Mouse (Mus musculus) B cell, adult 2 months (primary cell): Measurements from ENCODE around the gene Akap7.
"Not testable (repeated sequence)": the region's sequence is repeated elsewhere in the genome, so short reads cannot be mapped to it uniquely, and the experiment has no call there.

Experiments used
- DNase-seq, 2 experiments: peaks; one replicate each; pipeline ENCODE4 v3.0.0; 2022

Akap7 gene

DNA sequence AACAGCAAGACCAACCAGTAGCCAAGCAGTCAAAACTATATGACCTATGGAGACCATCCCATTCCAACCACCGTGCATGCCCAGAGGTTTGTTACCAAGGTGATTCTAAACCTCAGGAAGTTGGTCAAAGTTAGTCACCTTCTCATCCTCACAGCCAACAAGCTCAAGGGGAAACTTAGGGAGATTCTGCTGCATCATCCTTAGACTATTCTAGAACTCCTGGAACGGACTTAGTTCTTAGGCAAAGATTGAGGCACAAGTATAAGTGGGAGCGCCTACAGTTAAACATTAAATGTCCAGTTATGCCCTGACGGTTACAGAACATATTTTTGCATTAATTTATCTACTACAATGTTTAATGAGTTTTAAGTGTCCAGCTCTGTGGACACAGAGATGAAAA lies 54.7 kb downstream of the Akap7 start:
- no peak for DNase-seq

DNA sequence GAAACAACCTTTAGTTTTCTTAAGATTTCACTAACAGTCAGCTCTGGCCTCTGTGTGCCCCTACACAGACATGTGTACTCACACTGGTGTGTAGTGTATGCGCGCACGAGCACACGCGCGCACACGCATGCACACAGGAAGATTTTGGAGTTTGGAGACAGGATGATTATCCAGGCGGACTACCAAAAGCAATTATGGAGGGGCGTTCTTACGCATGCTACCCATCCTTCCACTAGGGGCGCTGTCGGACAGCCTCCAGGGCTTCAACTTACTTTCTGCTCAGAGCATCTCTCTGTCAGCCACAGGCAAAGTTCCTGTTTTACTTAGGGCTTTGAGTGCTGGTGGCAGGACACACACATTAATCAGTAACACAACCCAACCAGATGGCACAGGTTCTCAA lies 57.6 kb downstream of the Akap7 start:
- peak; percentile 67 to 70 for DNase-seq

DNA sequence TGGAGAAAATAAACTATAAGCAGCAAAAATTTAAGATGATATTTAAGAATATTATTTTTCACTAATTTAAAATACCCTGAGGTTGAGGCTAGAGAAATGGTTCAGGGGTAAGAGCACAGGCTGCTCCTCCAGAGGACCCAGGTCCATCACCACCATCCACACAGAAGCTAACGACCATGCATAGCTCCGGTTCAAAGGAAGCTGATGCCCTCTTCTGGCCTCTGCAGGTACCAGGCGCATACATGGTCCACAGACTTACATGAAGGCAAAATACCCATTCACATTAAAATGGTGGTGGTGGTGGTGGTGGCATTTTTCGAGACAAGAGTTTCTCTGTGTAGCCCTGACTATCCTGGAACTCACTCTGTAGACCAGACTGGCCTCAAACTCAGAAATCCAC lies 61.5 kb downstream of the Akap7 start:
- DNase-seq, result no peak

DNA sequence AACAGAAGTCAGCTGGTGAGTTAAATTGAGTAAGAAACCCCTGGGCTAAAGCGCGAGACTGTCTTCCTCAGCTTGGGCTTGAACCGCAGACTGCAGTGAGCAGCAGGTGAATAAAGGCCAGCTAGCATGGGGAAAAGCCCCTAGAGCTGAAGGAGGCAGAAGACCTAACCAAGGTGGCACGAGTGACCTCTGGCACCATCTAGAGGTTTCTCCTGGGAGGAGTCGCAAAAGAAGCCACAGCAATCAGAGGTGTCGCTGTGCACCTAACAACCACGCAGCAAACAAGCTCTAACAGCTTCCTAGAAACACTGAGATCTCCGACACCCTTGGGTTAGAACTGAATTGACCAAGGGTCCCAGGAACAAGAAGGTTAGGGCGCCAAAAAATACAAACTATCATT lies 68.5 kb downstream of the Akap7 start:
- DNase-seq, result peak; percentile 42 to 43

DNA sequence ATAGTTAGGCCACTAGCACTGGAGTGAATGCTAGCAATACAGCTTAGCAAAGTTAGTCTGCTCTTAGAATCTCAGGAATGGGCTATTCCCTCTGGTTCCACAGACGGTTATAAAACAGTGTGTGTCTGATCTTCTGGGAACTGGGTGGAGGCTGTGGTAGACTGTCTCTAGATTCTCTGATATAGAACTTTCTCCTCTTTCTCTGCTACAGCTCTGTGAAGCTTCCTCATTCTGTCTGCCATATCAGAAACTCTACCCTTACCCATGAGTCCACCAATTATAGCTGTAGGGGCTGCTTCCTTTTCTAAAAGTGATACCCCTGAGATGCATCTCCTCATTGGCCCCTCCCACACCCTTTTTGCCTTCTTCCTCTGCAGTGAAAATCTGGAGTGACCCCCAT lies 73.6 kb downstream of the Akap7 start:
- no peak for DNase-seq

DNA sequence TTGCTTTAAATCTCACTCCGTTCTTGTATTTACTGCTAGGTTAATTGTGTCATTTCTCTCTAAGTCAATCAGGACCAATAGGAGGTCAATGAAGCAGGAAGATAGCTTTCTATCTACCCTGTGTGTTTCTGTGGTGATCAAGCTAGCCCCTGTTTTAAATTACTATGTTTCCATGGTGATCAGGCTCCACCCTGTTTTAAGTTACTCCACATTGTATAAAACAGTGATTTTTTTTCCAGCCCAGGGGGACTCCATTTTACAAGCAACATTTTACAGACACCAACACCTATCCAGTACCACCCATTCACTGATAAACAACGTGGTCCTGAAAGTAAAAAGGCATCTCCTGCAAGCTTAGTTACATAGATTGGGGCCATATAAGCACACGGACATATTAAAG lies 75.0 kb downstream of the Akap7 start:
- no peak for DNase-seq

DNA sequence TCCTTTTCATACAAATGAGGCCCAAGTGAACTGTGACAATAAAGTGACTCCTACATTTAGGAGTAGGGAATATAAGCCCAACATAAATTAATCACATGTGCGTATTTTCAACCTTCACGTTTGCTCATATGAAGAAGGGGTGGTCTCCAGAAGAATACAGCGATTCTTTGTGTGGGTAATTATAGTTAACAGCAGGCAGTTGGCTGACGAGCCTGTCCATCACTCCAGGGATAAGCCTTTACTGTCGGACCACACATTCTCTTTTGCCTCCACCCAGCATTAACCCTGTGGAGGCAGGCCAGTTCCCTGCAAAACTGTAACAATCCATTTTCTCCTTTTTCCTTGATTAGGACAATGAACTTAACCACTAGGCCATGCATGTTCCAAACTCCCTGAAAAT lies 76.3 kb downstream of the Akap7 start:
- DNase-seq, result no peak

DNA sequence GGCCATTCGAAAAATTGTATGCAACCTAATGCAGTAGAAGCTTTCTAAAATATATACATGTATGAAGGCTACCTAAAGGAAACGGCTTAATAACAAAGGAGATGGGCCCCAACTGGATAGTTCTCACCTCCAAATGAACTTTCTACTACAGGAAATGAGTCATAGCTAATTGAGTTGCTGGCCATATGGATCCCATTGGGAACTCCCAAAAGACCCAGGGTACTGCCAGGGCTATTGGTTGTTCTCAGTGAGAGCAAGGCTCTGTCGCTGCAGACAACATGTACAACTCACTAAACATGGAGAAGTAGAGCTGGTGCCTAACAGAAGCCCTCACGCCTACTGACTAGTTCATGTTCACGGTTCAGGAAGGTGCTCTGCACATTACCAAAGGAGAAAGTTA lies 83.3 kb downstream of the Akap7 start:
- no peak for DNase-seq

DNA sequence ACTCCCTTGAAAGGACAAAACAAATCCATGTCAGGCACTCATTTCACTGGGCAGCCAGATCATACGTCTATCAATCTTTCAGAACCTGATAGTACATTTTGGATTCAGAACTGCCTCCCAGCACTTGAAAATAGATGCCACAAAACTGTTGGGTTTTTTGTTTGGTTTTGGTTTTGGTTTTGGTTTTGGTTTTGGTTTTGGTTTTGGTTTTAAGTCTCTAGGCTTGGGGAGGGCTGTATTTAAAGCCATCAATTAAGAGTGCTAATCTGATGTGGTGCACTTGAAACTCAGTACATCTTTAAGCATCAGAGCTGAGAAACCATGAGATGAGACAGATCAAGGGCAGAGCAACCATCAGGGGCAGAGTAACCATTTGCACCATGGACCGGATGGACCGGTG lies 86.9 kb downstream of the Akap7 start:
- no peak for DNase-seq

DNA sequence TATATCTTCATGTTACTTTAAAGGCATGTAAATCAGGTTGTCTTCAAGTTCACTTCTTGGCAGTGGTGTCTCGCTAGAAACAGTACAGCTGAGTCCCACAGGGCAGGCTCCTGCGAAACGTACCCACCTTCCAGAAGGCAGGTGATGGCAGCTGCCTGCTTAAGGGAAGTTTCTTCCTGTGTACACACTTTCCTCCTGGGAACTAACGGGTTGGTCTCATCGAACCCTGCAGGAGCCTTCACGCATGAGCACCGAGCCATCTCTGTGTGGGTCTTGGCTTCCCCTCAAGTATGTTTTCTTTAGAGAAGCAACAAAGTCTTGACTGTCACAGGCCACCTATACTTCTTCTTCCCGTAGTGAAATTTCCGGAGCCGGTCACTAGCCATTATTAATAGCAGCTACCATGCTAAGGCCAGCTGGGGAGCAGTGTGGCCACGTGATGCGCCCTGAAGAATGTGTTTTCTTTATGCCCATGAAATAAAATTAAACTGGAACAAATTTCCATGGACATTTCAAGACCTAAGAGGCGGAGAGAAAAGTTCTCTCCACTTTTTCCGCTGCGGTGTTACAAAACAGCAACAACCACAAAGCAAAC lies 87.7 kb downstream of the Akap7 start:
- no peak for DNase-seq

DNA sequence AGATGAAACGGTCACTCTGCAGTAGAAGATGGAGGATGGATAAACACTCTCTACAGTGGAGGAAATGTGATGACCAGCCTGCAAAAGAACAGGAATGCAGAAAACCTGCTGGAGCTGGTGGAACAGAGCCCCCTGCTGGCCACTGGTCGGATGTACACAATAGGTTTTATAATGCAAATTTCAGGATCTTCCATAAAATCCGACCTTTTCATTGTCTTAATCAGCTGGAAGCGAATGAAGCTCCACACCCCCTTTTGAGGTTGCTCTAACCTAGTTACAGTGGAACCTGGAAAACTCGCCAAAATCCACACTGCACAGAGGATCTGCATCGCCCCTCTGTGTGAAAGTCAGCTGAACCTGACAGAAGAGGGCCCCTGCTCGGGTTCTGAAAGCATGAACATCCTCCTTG lies 88.4 kb downstream of the Akap7 start:
- peak; percentile 59 to 63 for DNase-seq

DNA sequence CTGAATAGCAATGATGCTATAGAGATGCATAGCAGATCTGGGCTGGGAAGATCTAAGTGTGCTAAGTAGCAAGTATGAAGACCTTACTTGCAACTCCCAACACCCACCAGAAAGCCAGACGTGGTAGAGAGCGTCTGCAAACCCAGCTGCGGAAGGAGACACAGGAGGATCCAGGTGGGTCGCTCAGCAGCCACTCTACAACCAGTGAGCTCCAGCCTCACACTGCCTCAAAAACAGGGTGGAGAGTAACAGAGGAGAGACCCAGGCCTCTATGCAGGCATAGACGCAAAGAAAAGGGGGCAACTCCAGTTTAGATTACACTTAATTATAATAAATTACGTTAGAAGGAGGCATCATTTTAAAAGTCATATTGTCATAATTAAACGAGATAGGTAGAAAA lies 88.9 kb downstream of the Akap7 start:
- DNase-seq, result no peak

DNA sequence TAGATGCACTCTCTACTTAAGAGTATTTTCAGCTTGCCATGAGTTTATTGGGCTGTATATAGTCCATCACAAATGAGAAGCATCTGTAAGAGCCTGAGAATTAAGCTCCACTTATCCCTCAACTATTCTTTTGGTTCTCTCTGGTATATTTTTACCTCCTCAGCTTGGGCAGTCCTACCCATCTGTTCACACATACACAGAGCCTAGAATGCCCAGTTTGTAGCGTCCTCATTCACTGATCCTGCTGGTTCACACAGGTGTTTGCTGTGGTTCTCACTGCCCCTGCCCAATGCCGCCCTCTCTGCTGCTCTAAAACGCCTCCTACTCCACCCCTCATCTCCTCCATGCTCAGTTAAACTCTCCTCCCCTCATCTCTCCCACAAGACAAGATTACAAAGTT lies 91.7 kb downstream of the Akap7 start:
- DNase-seq, result no peak

DNA sequence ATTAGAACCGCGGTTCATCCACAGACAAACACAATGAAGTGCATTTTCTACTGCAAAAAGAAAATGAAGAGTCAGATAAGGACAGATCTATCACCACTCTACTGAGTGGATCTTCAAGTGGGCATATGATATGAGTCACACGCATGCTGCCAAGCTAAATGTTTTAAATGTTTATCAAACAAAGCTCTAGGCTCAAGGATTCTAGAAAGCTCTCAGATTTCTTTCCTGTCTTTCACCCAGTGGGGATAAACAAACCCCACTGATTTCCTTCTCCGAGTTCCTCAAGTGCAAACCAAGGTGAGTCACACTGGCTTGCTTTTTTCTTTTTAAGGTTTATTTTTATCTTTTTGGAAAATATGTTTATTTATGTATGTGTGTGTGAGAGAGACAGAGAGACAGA lies 94.0 kb downstream of the Akap7 start:
- DNase-seq, result no peak

DNA sequence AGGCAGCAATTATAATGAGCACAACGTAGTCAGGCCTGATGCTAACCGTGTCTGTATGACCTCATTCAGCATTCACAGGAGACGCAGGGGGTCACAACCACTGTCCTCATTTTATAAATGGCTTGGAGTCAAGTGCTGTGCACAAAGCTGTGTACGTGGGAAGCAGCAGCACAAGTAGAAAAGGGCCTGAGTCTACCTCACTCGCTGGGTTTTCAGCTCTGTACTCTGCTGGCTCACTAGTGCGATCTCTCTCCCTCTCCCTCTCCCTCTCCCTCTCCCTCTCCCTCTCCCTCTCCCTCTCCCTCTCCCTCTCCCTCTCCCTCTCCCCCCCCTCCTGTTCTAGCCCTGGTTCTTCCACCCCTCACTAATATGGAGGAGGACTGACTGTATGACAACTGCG lies 99.1 kb downstream of the Akap7 start:
- DNase-seq, result no peak

DNA sequence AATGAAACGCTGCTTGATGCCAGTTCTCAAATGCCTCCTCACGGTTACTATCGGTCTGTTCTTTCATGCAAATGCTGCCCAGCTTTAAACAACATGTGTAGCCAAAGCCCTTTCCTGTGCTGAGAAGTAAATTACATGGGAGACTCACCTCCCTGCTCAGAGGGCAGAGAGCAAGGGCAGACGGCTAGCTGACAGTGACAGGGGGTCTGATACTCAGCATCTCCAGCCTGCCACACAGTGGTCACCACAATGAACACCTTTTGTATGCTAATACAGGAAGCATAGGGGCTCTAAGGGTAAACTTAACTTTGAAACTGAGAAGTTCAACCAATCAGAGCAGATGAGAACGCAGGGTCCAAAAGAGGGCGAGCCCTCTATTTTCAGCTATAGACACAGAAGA lies 99.8 kb downstream of the Akap7 start:
- no peak for DNase-seq

DNA sequence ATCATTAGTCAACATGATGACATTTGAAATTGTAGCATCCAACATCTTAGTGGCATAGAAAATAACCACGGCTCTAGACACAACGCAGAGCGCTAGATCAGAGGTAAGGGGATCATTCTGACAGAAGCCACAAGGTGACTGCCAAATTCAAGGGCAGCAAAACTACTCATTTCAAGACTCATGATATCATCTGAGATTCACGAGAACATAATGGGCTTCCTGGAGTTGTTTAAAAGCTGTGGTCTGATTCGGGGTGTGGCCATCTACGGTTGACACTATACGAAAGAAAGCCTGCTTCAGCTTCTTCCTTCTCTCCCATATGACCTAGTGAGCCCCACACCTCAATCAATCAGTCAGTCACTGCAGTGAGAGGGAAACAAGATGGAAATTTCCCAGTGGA lies 107.0 kb downstream of the Akap7 start:
- no peak for DNase-seq

DNA sequence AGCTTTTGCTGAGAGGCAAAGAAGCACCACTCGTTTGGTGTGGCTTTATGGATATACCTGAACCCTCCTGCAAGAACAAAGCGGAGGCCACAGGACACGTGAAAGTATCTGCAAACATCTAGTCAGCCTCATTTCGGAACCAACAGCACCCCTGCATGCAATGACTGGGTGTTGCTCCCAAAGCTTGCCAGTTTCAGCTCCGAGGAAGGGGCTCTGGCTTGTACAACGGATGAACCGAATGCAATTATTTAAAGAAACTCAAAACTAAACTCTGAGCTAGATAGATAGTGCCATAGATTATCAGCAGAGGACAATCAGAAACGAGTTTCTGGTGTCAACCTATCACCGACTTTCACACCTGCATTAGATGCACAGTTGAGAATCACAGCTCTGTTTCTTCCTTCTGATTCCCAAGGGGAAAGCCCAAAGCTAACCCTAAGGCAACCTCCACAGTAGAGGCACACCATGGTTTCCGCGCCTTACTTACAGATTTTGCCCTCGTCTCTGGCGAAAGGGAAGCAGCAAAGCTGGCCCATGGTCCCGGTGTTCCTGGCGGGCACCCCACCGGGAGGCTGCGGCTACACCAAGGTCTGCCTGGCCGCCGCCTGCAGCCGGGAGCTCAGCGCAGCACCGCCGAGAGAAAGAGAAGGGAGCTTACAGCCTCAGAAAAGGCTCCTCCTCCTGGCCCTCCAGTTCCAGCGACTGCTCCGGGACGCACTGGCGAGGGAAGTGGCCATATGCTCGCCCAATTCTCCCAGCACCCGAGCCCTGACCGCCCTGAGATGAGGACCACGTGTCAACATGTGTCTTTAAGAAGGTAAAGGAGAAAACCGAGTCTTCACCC lies 107.9 kb downstream of the Akap7 start:
- peak; percentile 11 to 20 for DNase-seq

DNA sequence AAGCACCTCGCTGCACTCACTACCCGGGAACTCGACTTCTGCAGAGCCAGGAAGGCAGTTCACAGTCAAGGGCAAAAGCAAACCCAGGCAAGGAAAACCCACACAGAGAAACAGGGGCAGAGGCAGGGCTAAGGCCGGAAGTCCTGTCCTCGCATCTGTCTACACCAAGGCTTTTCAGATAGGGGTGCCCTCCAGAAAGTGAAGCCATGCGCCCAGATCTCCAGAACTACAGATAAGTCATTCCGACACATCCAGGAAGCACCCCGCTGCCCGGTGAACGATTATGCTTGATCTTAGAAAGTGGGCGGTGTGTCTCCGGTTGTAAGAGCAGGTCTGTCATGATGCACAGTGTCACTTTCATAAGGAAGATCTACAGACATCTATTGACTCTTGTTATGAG lies 109.1 kb downstream of the Akap7 start:
- peak; percentile 2 to 17 for DNase-seq

DNA sequence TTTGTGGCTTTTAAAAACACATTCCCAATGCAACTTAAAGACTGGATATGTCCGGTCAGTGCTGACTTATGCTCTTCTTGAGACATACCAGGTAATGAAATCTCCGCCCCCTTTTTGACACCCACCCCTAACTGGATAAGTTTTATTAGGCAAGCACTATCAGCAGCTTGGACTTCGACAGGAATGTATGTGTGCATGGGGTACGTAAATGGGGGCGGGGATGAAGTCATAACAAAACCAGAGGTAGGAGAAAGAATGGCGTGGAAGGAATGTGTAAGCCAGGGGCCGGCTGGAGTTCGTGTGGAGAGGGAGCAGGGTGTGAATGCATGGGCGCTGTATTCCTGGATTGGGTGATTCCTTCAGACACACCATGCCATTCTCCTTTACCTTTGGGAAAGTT lies 109.6 kb downstream of the Akap7 start:
- DNase-seq, result no peak

DNA sequence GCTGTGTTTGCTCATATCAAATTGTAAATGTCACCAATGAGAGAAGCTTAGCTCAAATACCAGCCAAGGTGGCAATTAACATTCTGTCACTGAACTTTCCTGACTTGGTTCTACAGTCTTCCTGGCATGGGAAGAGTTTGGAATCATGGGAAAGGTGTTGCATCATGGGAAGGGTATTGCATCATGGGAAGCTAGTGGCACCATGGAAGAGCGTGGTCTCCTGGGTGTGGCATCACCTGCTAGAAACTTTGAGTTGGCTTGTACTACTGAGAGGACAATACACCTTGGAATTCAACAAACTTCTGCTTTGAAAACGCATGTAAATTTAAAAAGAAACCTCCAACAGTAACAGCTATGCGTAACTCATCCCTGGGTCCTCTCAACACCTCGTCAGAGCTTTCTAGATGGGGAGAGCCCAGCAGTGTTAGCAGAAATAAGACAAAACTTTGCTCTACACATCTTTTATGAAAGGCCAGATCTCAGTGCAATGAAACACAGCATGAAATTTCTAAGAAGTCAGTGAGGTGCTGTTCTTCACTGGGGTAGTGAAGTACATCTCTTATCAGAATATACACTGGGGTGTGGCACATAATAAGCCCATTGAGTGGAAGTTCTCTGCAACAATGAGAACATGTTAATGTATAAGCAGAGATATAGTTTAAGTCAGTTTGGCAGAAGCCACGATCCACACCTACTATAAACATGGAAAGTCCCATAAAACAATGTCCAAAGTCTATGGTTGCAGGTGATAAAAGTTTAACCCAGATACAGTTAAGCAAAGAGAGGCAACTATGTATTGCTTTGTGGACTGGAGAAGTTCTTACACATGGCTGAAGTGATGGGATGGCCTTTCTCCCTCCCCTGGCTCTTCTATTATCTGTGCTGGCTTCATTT lies 115.2 kb downstream of the Akap7 start:
- no peak for DNase-seq

DNA sequence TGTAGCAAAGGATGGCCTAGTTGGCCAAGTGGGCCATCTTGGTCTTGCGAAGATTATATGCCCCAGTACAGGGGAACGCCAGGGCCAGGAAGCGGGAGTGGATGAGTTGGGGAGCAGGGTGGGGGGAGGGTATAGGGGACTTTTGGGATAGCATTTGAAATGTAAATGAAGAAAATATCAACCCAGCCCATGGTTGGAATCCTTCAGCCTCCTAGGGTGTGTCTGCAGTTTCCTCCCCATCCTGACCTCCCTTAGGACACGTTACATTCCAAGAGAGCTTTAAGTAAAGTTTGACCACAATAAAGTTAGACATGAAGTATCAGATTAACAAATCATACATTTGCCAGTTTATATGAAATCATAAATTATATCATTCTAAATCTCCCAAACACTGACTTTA lies 116.5 kb downstream of the Akap7 start:
- no peak for DNase-seq

DNA sequence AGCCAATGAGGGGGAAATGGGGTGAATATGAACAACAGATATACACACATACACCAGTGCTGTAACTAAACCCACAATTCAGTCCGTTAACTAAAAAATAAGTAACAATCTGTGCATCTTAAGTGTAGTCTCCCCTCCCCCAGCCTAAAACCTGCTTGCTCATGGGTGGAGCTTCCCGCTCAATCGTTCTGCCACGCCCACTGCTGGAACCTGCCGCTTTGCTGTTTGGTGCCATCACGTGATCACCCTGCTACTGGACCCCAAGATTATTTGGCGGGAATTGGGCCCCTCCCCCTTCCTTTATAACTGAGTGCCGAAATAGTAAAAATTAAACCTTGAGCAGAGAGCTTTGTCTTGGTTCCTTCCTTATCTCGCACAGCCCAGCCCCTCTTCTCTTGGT lies 121.4 kb downstream of the Akap7 start:
- DNase-seq, result not testable (repeated sequence)

DNA sequence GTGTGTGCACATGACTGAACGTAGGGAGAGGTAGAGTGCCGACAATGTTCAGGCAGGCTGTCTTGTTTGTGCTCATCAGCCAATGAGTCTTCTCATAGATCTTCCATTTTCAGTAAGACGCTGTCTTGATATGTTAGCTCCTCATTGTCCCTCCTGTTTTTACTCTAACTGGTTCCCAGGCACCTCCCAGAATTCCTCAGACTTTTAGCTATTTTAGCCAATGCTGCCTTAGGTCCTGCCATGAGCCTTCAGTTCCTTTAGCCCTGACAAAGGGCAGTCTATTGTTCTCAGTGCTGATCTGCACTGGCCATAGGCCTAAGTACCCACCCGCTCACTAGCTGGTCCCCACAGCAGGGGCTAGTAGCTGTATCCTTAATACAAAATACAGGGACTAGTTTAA lies 122.0 kb downstream of the Akap7 start:
- DNase-seq, result no peak
